Mouse (Mus musculus): ENCODE results near the gene Elane.
A peak's percentile ranks its signal among the peaks of the same experiment; 100 is the strongest.

The Elane gene

DNA sequence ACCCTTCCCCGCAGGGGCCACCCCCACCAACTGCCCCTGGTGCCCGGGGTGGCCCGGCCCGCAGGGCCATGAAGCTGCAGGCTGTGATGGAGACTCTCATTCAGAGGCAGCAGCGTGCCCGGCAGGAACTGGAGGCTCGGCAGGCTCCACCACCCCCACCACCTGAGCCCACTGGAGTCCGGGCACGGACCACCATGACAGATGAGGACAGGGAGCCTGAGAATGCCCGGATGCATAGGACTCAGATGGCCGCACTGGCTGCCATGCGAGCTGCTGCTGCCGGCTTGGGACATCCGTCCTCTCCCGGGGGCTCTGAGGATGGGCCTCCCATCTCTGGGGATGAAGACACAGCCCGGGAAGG lies 44.8 kb downstream of the Elane start:
- no peak for DNase-seq (ENCODE audit: low spot score)

GRCm38 (mm10) chr10:79931797-79932196 lies 45.8 kb downstream of the Elane start:
- no peak for DNase-seq (ENCODE audit: low spot score)

- peak; percentile 60 for DNase-seq (ENCODE audit: low spot score)
Observed at GRCm38 (mm10) chr10:79932736-79933135, 46.7 kb downstream of the Elane start.

GRCm38 (mm10) chr10:79933145-79933679 lies 47.2 kb downstream of the Elane start:
- no peak for DNase-seq (ENCODE audit: low spot score)

DNA sequence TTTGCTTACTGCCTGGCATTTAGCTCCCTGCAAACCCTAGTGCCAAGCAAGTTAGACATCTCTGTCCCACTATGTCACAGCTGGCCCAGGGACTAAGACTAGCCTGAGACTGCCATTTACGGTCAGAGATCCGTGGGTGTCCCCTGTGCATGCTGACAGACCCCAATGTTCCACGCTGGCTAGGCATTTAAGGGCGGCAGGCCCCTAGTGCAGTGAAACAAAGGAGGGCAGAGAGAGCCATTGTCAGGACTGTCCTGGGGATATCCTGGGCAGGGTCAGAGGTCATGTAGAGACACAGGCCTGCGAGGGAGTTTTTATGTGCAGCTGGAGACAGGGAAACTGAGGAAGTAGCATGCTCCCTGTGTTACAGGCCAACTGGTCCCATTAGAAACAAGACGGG lies 47.8 kb downstream of the Elane start:
- no peak for DNase-seq (ENCODE audit: low spot score)

DNA sequence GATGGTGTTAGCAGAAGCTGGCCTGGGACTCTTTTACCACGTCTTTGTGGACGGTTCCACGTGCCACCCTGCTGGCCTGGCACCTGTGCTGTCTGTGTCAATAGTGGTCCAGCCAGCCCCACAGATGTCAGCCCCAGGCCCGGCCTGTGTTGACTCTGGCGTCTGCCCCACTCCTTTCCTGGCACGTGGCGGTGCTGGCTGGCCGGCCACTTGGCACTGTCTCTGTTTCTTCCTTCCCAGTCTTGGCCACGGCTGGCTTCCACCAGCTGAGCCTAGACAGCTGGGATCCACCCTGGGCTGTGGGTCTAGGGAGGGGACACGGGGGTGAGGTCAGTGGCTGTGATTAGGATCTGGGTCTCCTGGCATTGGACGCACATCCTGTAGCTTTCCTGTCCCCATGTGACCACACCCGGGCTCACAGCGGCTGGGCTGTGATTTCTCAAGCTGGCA lies 48.2 kb downstream of the Elane start:
- DNase-seq (ENCODE audit: low spot score) = no peak

- no peak for DNase-seq (ENCODE audit: low spot score)
Observed at GRCm38 (mm10) chr10:79934794-79935569, 48.9 kb downstream of the Elane start.

GRCm38 (mm10) chr10:79936284-79936910 lies 50.4 kb downstream of the Elane start:
- no peak for DNase-seq (ENCODE audit: low spot score)

- DNase-seq (ENCODE audit: low spot score) = no peak
Observed at GRCm38 (mm10) chr10:79936911-79937441, 50.9 kb downstream of the Elane start.

Data from yolk sac, embryonic 10.5 days (tissue).